Mouse (Mus musculus) spleen, postnatal 10 days (tissue): Measurements from ENCODE around the gene Actr1b.

Experiments used
- DNase-seq, 2 experiments: peaks; one replicate each; pipeline ENCODE4 v3.0.0; 2021 to 2022; ENCODE audit warnings: low spot score in 2 of 2

Gene Actr1b

DNA sequence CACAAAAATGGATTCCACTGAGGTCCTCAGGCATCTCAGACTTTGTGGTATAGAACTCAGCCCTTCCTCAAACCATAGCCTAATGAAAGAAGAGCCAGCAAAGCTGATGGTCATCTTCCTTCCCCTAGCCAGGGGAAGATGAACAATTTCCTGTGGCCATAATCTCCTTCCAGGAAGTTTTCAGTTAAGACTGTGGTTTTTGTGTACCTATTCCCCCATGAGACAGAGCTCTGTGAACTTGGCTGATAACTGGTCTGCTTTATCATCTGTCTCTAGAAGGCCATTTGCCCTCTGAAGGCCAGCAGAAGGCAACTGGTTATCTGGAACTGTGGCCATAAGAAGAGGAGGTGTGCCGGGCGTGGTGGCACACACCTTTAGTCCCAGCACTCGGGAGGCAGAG lies 58.0 kb downstream of the Actr1b start:
- DNase-seq: no peak

GRCm38 (mm10) chr1:36655039-36655438 lies 59.2 kb downstream of the Actr1b start:
- DNase-seq: no peak
